Mouse (Mus musculus) CH12.LX (cell line): Measurements from ENCODE around the gene Thegl. TPM values are rescaled to one million over a fixed set of nuclear protein-coding genes. Genes with fewer than 3 reads are reported as not detected.

Source experiments
- DNase-seq: peaks from one replicate; pipeline ENCODE4 v3.0.0-alpha.2; 2013; ENCODE audit errors: extremely low read depth
- H3K27ac ChIP-seq: 2 replicates; pipeline ENCODE4 v1.5.1; 2012; ENCODE audit warnings: low read depth, mild to moderate bottlenecking, control low read depth, moderate library complexity; ENCODE audit not compliant: insufficient read depth
- H3K27me3 ChIP-seq: replicated peaks from 2 replicates; pipeline ENCODE3; 2012; ENCODE audit warnings: inconsistent platforms
- H3K36me3 ChIP-seq, 2 experiments: replicated peaks in 1 of 2; 2 replicates each; pipeline versions ENCODE3 to v1.6.1; 2012; ENCODE audit warnings: inconsistent platforms in 1 of 2, low read length in 1 of 2, mild to moderate bottlenecking in 1 of 2, mixed read lengths in 1 of 2, moderate library complexity in 1 of 2; ENCODE audit not compliant: control insufficient read depth in 1 of 2, insufficient read depth in 1 of 2
- H3K4me1 ChIP-seq, 2 experiments: 2 replicates each; pipeline ENCODE4 v1.6.1; 2012; ENCODE audit warnings: inconsistent platforms in 1 of 2, moderate library complexity in 1 of 2; ENCODE audit not compliant: insufficient read depth in 2 of 2, control insufficient read depth in 1 of 2
- H3K4me2 ChIP-seq: 2 replicates; pipeline ENCODE4 v1.6.1; 2012; ENCODE audit warnings: low read depth, mild to moderate bottlenecking, control low read depth; ENCODE audit not compliant: poor library complexity, insufficient read depth, severe bottlenecking
- H3K4me3 ChIP-seq, 3 experiments: fragments of 150-350 bp in 1 of 3; sonication (generic) in 1 of 3; replicated peaks in 1 of 3; 2 replicates each; pipeline versions ENCODE3 to v1.5.1; 2011 to 2012; ENCODE audit warnings: low read depth in 2 of 3, low read length in 2 of 3, mild to moderate bottlenecking in 2 of 3, moderate library complexity in 2 of 3, control low read depth in 1 of 3, improper control_type of control experiment in 1 of 3, inconsistent platforms in 1 of 3, mixed read lengths in 1 of 3; ENCODE audit not compliant: poor library complexity in 1 of 3
- H3K79me2 ChIP-seq: replicated peaks from 2 replicates; pipeline ENCODE4 v1.6.1; 2012; ENCODE audit warnings: mild to moderate bottlenecking, moderate library complexity; ENCODE audit not compliant: control insufficient read depth, poor library complexity, insufficient read depth, severe bottlenecking; ENCODE audit errors: extremely low read depth
- H3K9ac ChIP-seq: 2 replicates; pipeline ENCODE4 v1.6.1; 2012; ENCODE audit warnings: low read depth, mild to moderate bottlenecking, control low read depth, moderate library complexity; ENCODE audit not compliant: insufficient read depth
- H3K9me3 ChIP-seq: replicated peaks from 2 replicates; pipeline ENCODE3; 2012; ENCODE audit warnings: low read length, inconsistent platforms, mixed read lengths
- BHLHE40 ChIP-seq: IDR thresholded peaks from 2 replicates; pipeline ENCODE4 v1.6.1; 2011; ENCODE audit warnings: mild to moderate bottlenecking, low read depth, low read length, improper control_type of control experiment
- CTCF ChIP-seq, 2 experiments: IDR thresholded peaks in 1 of 2; conservative IDR thresholded peaks in 1 of 2; 2 replicates each; pipeline ENCODE4 v1.5.1; 2011 to 2012; ENCODE audit warnings: low read depth in 2 of 2, low read length in 2 of 2, improper control_type of control experiment in 1 of 2, inconsistent platforms in 1 of 2, mild to moderate bottlenecking in 1 of 2, moderate library complexity in 1 of 2
- E2F4 ChIP-seq: IDR thresholded peaks from 2 replicates; pipeline ENCODE4 v1.6.1; 2011; ENCODE audit warnings: low read depth, low read length, improper control_type of control experiment; ENCODE audit not compliant: insufficient replicate concordance
- ELF1 ChIP-seq: IDR thresholded peaks from 2 replicates; pipeline ENCODE4 v1.6.1; 2014; ENCODE audit warnings: low read depth, mild to moderate bottlenecking, inconsistent platforms, low read length, improper control_type of control experiment
- EP300 ChIP-seq: IDR thresholded peaks from 2 replicates; pipeline ENCODE4 v1.6.1; 2011; ENCODE audit warnings: low read length, improper control_type of control experiment
- HCFC1 ChIP-seq: IDR thresholded peaks from 2 replicates; pipeline ENCODE4 v1.6.1; 2012; ENCODE audit warnings: low read depth, mild to moderate bottlenecking, inconsistent platforms, low read length, improper control_type of control experiment
- IRF4 ChIP-seq: IDR thresholded peaks from 2 replicates; pipeline ENCODE4 v1.6.1; 2014; ENCODE audit warnings: low read depth, mild to moderate bottlenecking, inconsistent platforms, low read length, improper control_type of control experiment
- JUN ChIP-seq: IDR thresholded peaks from 2 replicates; pipeline ENCODE4 v1.6.1; 2011; ENCODE audit warnings: low read depth, mild to moderate bottlenecking, low read length, improper control_type of control experiment, moderate library complexity; ENCODE audit not compliant: insufficient read depth
- JUND ChIP-seq: conservative IDR thresholded peaks from 2 replicates; pipeline ENCODE4 v1.6.1; 2011; ENCODE audit warnings: low read depth, low read length, improper control_type of control experiment
- KAT2A ChIP-seq: IDR thresholded peaks from 2 replicates; pipeline ENCODE4 v1.6.1; 2012; ENCODE audit warnings: low read length, improper control_type of control experiment, inconsistent platforms; ENCODE audit not compliant: insufficient replicate concordance
- MAFK ChIP-seq: IDR thresholded peaks from 2 replicates; pipeline ENCODE4 v1.6.1; 2011; ENCODE audit warnings: low read length, improper control_type of control experiment; ENCODE audit not compliant: insufficient replicate concordance
- MAX ChIP-seq: IDR thresholded peaks from 2 replicates; pipeline ENCODE4 v1.6.1; 2011; ENCODE audit warnings: low read length, improper control_type of control experiment
- MAZ ChIP-seq: IDR thresholded peaks from 2 replicates; pipeline ENCODE4 v1.6.1; 2012; ENCODE audit warnings: low read depth, mild to moderate bottlenecking, inconsistent platforms, low read length, improper control_type of control experiment, moderate library complexity
- MYC ChIP-seq: IDR thresholded peaks from 2 replicates; pipeline ENCODE4 v1.6.1; 2011; ENCODE audit warnings: low read depth, mild to moderate bottlenecking, improper control_type of control experiment, low read length
- NRF1 ChIP-seq: IDR thresholded peaks from 2 replicates; pipeline ENCODE4 v1.6.1; 2014; ENCODE audit warnings: low read depth, mild to moderate bottlenecking, inconsistent platforms, low read length, improper control_type of control experiment, moderate library complexity
- PAX5 ChIP-seq: IDR thresholded peaks from 2 replicates; pipeline ENCODE4 v1.6.1; 2012; ENCODE audit warnings: low read length, inconsistent platforms, mixed read lengths
- RAD21 ChIP-seq: IDR thresholded peaks from 2 replicates; pipeline ENCODE4 v1.6.1; 2011; ENCODE audit warnings: low read depth, mild to moderate bottlenecking, low read length, improper control_type of control experiment, moderate library complexity
- RCOR1 ChIP-seq: conservative IDR thresholded peaks from 2 replicates; pipeline ENCODE4 v1.6.1; 2012; ENCODE audit warnings: low read depth, mild to moderate bottlenecking, inconsistent platforms, low read length, improper control_type of control experiment
- SIN3A ChIP-seq: IDR thresholded peaks from 2 replicates; pipeline ENCODE4 v1.6.1; 2012; ENCODE audit warnings: low read length, improper control_type of control experiment, inconsistent platforms
- TCF12 ChIP-seq: IDR thresholded peaks from 2 replicates; pipeline ENCODE4 v1.6.1; 2014; ENCODE audit warnings: low read depth, mild to moderate bottlenecking, inconsistent platforms, low read length, improper control_type of control experiment
- UBTF ChIP-seq: IDR thresholded peaks from 2 replicates; pipeline ENCODE4 v1.6.1; 2012; ENCODE audit warnings: low read depth, mild to moderate bottlenecking, inconsistent platforms, low read length, improper control_type of control experiment, moderate library complexity
- USF1 ChIP-seq: IDR thresholded peaks from 2 replicates; pipeline ENCODE4 v1.6.1; 2014; ENCODE audit warnings: low read depth, mild to moderate bottlenecking, inconsistent platforms, low read length, improper control_type of control experiment
- ZC3H11A ChIP-seq: IDR thresholded peaks from 2 replicates; pipeline ENCODE4 v1.6.1; 2012; ENCODE audit warnings: low read depth, mild to moderate bottlenecking, inconsistent platforms, low read length, improper control_type of control experiment
- ZKSCAN1 ChIP-seq: IDR thresholded peaks from 2 replicates; pipeline ENCODE4 v1.6.1; 2012; ENCODE audit warnings: low read depth, inconsistent platforms, low read length, improper control_type of control experiment, borderline replicate concordance
- ZNF384 ChIP-seq: IDR thresholded peaks from 2 replicates; pipeline ENCODE4 v1.6.1; 2012; ENCODE audit warnings: low read depth, low read length, improper control_type of control experiment, inconsistent platforms
- dilution Hi-C: fragments of 300-500 bp; cut with MboI; formaldehyde crosslinking; loops from 2 replicates; pipeline ENCODE4 v1.14.3; 2020; ENCODE audit warnings: low sequenced_read_pairs; ENCODE audit not compliant: extremely low pct_unique_long_range_greater_than_20kb, extremely low pct_ligation_motif_present
- in situ Hi-C: fragments of 300-500 bp; cut with MboI; formaldehyde crosslinking; loops from 3 replicates; pipeline ENCODE4 v1.14.3; 2019; ENCODE audit warnings: low sequenced_read_pairs, low pct_ligation_motif_present, low pct_unique_long_range_greater_than_20kb, mixed read lengths
- polyA plus RNA-seq: library from polyadenylated mRNA; unstranded; fragments of >175 nt; gene quantifications from 2 replicates; pipeline ENCODE4 v1.2.1, GENCODE M21; 2012; ENCODE audit warnings: low read depth; ENCODE audit not compliant: insufficient read length
- total RNA-seq, 2 experiments: library from RNA; depleted of rRNA; stranded (reverse); fragments of 300-350 nt in 1 of 2; fragments of >200 nt in 1 of 2; gene quantifications; 2 replicates each; pipeline ENCODE4 v1.2.3; 2012 to 2014

Thegl gene
- total and polyA plus RNA-seq, 3 experiments: not detected

DNA sequence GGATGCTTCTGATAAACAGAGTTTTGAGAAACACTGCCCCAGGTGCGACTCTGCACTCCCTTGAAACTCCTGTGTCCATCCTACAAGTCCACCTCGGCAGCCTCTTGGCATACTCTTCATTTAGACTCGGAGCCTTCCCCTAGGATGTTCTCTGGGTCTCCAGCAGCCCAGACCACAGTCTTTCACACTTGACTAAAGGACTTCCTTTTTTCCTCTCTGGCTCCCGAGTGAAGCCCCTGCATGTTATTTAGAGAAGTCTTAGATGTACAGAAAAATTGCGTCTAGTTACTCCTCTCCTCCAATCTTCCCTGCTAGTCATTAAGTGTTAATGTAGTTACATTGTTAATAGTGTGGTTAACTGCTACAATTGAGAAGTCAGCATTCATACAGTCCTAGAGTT is 28.5 kb downstream of the Thegl start:
- Histone ChIP-seq H3K36me3 (no peaks in the 10 kb centered on the region), H3K27me3 (no peaks in the 10 kb centered on the region), H3K9me3 (no peaks in the 10 kb centered on the region), H3K27ac (no peak overlapping the region), H3K79me2 (no peaks in the 10 kb centered on the region)
- dilution Hi-C loops: no loop called here
- no peak for DNase-seq
- no peak for TF ChIP-seq RCOR1
- TF ChIP-seq MAZ: no peak
- no peak for TF ChIP-seq CTCF (conservative IDR thresholded peaks at IDR 0.05 in 1 of 2, IDR thresholded peaks at IDR 0.05 in 1 of 2; ENCODE audit: low read depth in 2 of 2, low read length in 2 of 2)
- TF ChIP-seq EP300: no peak
- TF ChIP-seq MAFK: no peak
- TF ChIP-seq MAX: no peak
- TF ChIP-seq ZC3H11A: no peak
- TF ChIP-seq ELF1: no peak
- TF ChIP-seq E2F4: no peak
- TF ChIP-seq SIN3A: no peak
- TF ChIP-seq IRF4: no peak
- TF ChIP-seq USF1: no peak
- no peak for TF ChIP-seq MYC
- no peak for TF ChIP-seq PAX5
- no peak for TF ChIP-seq ZNF384
- TF ChIP-seq, all 38 proteins: peak for 0
- in situ Hi-C loops: no loop called here
- Histone ChIP-seq H3K4me1 (peaks cover 2 to 3% of the 10 kb centered on the region in 2 experiments; a peak in 2 of 4 replicates), H3K9ac (no peak overlapping the region), H3K4me2 (no peak overlapping the region), H3K4me3 (no peak overlapping the region)

DNA sequence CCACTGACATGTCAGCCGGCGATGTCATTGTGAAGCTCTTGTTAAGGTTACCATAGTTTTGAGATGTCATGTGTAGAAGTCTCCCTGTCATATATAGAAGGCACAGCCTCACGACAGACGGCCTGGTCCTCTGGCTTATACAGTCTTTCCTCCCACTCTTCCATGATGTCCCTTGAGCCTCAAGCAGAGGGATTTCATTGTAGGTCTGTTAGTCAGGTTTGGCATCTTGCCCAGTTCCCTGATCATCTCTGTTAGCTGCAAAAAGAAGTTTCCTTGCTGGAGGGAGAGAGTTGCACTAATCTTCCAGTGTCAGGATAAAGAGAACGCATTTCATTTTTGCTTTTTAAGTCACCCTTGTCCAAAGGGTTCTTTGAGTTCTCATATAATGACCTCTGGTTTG is 36.8 kb downstream of the Thegl start:
- no peak overlapping the region for H3K4me3 ChIP-seq
- in situ Hi-C loops (no loop called here), dilution Hi-C loops (no loop called here)
- H3K9me3 ChIP-seq: no peaks in the 10 kb centered on the region
- H3K4me1 ChIP-seq: peaks cover under 1% of the 10 kb centered on the region in 2 experiments; a peak in 2 of 4 replicates
- H3K9ac ChIP-seq: no peak overlapping the region
- H3K79me2 ChIP-seq: no peaks in the 10 kb centered on the region
- no peak for DNase-seq
- no peak overlapping the region for H3K4me2 ChIP-seq
- H3K27ac ChIP-seq: no peak overlapping the region
- no peaks in the 10 kb centered on the region for H3K27me3 ChIP-seq
- no peaks in the 10 kb centered on the region for H3K36me3 ChIP-seq
- TF ChIP-seq BHLHE40 (no peak), ZKSCAN1 (no peak), TCF12 (no peak), UBTF (no peak), MAFK (no peak), JUN (no peak), JUND (no peak), MAX (no peak), RAD21 (no peak), NRF1 (no peak), USF1 (no peak), IRF4 (no peak), MAZ (no peak), HCFC1 (no peak), KAT2A (no peak)
